Mouse (Mus musculus) gastrocnemius, postnatal 25 days (tissue): ENCODE data around the gene Ereg. TPM values are rescaled to one million over a fixed set of nuclear protein-coding genes. Genes with fewer than 3 reads are reported as not detected.

Experiments
- DNase-seq: peaks from one replicate; pipeline ENCODE4 v3.0.0; 2022
- total RNA-seq, 2 experiments: library from RNA; stranded (reverse); gene quantifications; 1 replicate in 1 of 2; 2 replicates in 1 of 2; pipeline ENCODE4 v1.2.3; 2021

Ereg gene
- total RNA-seq, 2 experiments from 2014 or later, result not detected

GRCm38 (mm10) chr5:91111019-91111418 lies 36.6 kb downstream of the Ereg start:
- no peak for DNase-seq

DNA sequence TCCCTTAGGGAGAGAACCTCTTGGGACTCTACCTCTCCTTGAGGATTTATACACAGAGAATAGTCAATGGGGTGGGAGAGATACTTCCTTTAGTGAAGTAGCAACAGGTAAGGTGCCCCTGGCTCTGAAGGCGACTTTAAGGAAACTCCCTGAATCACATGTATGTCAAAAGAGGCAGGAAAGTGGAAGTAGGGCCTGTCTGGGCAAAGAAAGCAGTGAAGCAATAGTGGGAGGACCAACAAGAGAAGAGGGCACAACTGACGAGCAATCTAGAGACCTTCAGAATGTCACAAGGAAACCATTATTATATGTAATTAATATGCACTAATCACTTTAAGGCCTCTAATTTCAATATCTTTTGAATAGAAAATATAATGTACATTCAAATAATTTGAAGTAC lies 39.5 kb downstream of the Ereg start:
- DNase-seq, result no peak

DNA sequence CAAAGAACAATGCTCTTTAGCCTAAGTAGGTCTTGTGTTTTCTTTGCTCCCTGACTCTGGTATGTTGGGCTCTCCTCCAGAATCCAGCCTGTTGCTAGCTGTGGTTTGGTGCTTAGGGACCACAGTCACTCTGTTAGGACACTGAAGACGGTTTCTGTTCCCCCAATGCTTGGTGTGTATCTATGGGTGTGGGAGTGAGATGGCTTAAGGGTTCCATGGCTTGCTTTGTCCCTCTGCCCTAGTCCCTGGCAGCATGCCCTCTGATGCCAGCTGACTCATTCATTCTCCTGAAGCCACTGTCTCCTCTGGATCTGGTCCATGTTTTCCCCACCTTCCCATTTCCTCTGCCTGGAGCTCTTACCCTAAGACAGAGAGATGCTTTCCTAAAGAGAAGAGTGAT lies 40.2 kb downstream of the Ereg start:
- DNase-seq, result no peak

DNA sequence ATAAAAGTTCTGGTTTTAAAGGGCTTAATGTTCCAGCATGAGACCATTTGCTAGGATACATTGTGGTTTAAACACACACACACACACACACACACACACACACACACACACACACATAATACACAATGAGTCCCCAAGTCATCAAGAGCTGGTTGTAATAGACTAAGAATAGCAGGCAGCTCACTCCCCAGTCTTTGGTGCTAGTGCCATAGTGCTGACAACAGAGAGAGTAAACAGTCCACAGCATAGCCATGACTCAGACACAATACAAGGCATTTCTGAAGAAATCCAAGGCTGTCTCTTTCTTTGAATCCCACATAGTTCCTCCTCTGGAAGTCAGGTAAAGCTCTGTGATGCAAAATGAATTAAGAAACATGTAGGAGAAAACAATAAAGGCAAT lies 44.2 kb downstream of the Ereg start:
- no peak for DNase-seq

DNA sequence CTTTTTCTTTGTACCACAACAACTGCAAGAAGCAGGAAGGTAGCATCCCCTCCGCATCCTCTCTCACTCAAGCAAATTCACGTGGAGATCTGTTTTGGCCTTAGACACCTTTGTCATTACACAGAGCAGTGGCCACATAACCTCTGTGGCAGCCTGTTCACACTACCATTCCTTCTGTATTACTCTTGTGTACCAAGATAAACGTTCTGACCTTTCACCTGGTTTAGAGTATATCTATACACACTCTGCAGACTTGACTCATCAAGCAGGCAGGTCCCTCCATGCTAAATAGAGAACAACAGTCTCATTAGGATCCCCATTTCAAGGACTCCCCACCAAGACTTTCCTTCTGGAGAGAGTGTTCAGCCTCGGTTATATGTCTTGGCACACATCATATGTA lies 49.0 kb downstream of the Ereg start:
- no peak for DNase-seq

DNA sequence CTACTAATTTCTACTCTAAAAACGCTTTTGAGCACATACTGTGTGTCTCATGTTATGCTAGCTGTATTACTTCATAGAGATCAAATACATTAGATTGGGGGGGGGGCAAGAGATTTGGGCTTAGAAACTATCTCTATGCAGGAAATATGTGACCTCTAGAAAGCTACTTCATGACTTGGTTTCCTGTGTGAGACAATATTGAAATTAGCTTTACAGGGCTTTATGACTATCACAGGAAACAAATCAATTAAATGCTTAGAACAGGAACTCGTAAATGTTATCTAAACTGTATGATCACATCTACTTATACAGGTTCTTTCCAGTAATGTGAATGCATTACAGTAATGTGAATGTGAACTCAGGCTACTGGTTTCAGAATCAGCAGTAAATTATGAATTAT lies 49.7 kb downstream of the Ereg start:
- DNase-seq, result no peak

DNA sequence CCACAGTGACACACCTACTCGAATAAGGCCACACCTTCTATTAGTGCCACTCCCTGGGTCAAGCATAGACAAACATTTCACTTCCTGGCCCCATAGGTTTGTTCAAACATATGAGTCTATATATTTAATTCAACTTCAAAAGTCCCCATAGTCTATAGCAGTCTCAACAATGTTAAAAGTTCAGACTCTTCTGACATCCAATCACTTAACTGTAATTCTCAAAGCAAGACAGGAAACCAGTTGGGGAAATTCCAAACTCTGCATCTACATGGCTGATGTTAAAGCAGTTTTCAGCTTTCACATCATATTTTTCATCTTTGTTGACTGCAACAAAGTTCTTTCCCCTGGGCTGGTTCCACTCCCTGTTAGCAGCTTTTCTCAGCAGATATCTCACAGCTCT lies 52.2 kb downstream of the Ereg start:
- DNase-seq, result no peak

- no peak for DNase-seq
Observed at GRCm38 (mm10) chr5:91134961-91135360, 60.5 kb downstream of the Ereg start.

GRCm38 (mm10) chr5:91138970-91139369 lies 64.5 kb downstream of the Ereg start:
- DNase-seq, result no peak

DNA sequence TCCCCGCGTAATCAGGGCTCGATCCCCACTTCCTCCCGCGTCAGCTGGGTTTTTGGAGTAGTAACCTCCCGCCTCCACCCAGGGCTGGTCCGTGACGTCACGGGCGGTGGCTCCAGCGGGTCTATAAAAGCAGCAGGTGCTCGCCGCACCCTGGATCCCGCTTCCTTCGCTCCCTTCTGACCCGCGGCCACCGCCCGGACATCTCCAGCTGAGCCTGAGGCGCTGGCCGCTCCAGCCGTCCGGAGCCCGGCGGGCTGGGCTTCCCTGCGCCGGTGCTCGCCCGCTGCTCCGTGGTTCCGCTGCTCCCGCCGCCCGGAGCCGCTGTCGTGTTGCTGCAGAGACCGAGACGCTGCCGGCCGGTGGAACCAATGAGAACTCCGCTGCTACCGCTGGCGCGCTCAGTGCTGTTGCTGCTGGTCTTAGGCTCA lies 65.0 kb downstream of the Ereg start, which contains the start of gene Areg:
TSS of gene Areg (plus strand) at position 154 of the 428 bp plus-strand sequence.
- peak; percentile 14 for DNase-seq

GRCm38 (mm10) chr5:91140896-91141448 lies 66.5 kb downstream of the Ereg start:
- DNase-seq, result no peak

Other genes with a start within 250 kb of the Ereg start
- under 1 TPM in 1 of 2 experiments, not detected in 1; 0.24 TPM for gene Cxcl1, start 183.4 kb upstream of the Ereg start, total RNA-seq
- not detected for gene Cxcl2, start 170.8 kb upstream of the Ereg start, total RNA-seq
- gene Mthfd2l, start 143.5 kb upstream of the Ereg start, total RNA-seq, result 1 to 10 TPM; 6.5 to 8.8 TPM
- under 1 TPM; 0.28 to 0.59 TPM for gene Epgn, start 47.2 kb upstream of the Ereg start, total RNA-seq
- gene Areg, start 65.0 kb downstream of the Ereg start, total RNA-seq, result not detected